Mouse (Mus musculus): ENCODE measurements around the gene Rpusd1. TPM values are rescaled to one million over a fixed set of nuclear protein-coding genes. Genes with fewer than 3 reads are reported as not detected.

Gene Rpusd1
- total and polyA plus RNA-seq, 3 experiments: 5.6 to 13.8 (median 5.8) TPM

GRCm38 (mm10) chr17:25677969-25678368 is 49.5 kb upstream of the Rpusd1 start:
- no peaks in the 10 kb centered on the region for H3K36me3 ChIP-seq (replicated peaks in 1 of 2; ENCODE audit: control insufficient read depth in 1 of 2, insufficient read depth in 1 of 2, low read length in 1 of 2)
- peaks cover 67% of the 10 kb centered on the region for H3K27me3 ChIP-seq (replicated peaks)
- peak; percentile 68 for DNase-seq (ENCODE audit: extremely low read depth)

GRCm38 (mm10) chr17:25679818-25680217 is 47.7 kb upstream of the Rpusd1 start:
- Histone ChIP-seq H3K4me1 (ENCODE audit: control insufficient read depth in 1 of 2, insufficient read depth in 2 of 2) (peaks cover 0 to 10% of the 10 kb centered on the region in 2 experiments; a peak in 3 of 4 replicates), H3K27ac (ENCODE audit: insufficient read depth, low read depth) (no peak overlapping the region), H3K27me3 (replicated peaks) (peaks cover 69% of the 10 kb centered on the region), H3K4me3 (replicated peaks in 1 of 3; ENCODE audit: low read depth in 2 of 3, low read length in 2 of 3, poor library complexity in 1 of 3) (no peak overlapping the region), H3K4me2 (ENCODE audit: insufficient read depth, low read depth, poor library complexity, severe bottlenecking) (no peak overlapping the region), H3K36me3 (replicated peaks in 1 of 2; ENCODE audit: control insufficient read depth in 1 of 2, insufficient read depth in 1 of 2, low read length in 1 of 2) (no peaks in the 10 kb centered on the region), H3K79me2 (replicated peaks; ENCODE audit: control insufficient read depth, extremely low read depth, insufficient read depth, poor library complexity, severe bottlenecking) (no peaks in the 10 kb centered on the region), H3K9me3 (replicated peaks; ENCODE audit: low read length) (peaks cover 16% of the 10 kb centered on the region), H3K9ac (ENCODE audit: insufficient read depth, low read depth) (no peak overlapping the region)
- DNase-seq (ENCODE audit: extremely low read depth): no peak
- in situ Hi-C loops (cut with MboI; ENCODE audit: low pct_ligation_motif_present, low pct_unique_long_range_greater_than_20kb, low sequenced_read_pairs): no loop called here
- TF ChIP-seq ZC3H11A (IDR thresholded peaks at IDR 0.05; ENCODE audit: low read depth, low read length) (no peak), KAT2A (IDR thresholded peaks at IDR 0.05; ENCODE audit: insufficient replicate concordance, low read length) (no peak), SMC3 (IDR thresholded peaks at IDR 0.05; ENCODE audit: low read depth, low read length) (no peak), CHD2 (IDR thresholded peaks at IDR 0.05; ENCODE audit: low read length) (no peak), PAX5 (IDR thresholded peaks at IDR 0.05; ENCODE audit: low read length) (no peak)
- dilution Hi-C loops (cut with MboI; ENCODE audit: extremely low pct_ligation_motif_present, extremely low pct_unique_long_range_greater_than_20kb, low sequenced_read_pairs): no loop called here

More at GRCm38 (mm10) chr17:25677969-25678368, 49.5 kb upstream of the Rpusd1 start:
- Histone ChIP-seq H3K9me3 (replicated peaks; ENCODE audit: low read length) (peaks cover 18% of the 10 kb centered on the region), H3K79me2 (replicated peaks; ENCODE audit: control insufficient read depth, extremely low read depth, insufficient read depth, poor library complexity, severe bottlenecking) (no peaks in the 10 kb centered on the region), H3K4me1 (ENCODE audit: control insufficient read depth in 1 of 2, insufficient read depth in 2 of 2) (peaks cover 0 to 10% of the 10 kb centered on the region in 2 experiments; a peak in 3 of 4 replicates), H3K9ac (ENCODE audit: insufficient read depth, low read depth) (no peak overlapping the region), H3K27ac (ENCODE audit: insufficient read depth, low read depth) (no peak overlapping the region), H3K4me3 (replicated peaks in 1 of 3; ENCODE audit: low read depth in 2 of 3, low read length in 2 of 3, poor library complexity in 1 of 3) (no peak overlapping the region), H3K4me2 (ENCODE audit: insufficient read depth, low read depth, poor library complexity, severe bottlenecking) (no peak overlapping the region)
- in situ Hi-C loops (cut with MboI; ENCODE audit: low pct_ligation_motif_present, low pct_unique_long_range_greater_than_20kb, low sequenced_read_pairs): no loop called here
- dilution Hi-C loops (cut with MboI; ENCODE audit: extremely low pct_ligation_motif_present, extremely low pct_unique_long_range_greater_than_20kb, low sequenced_read_pairs): no loop called here
- no peak for TF ChIP-seq ZC3H11A (IDR thresholded peaks at IDR 0.05; ENCODE audit: low read depth, low read length)
- TF ChIP-seq CHD1 (IDR thresholded peaks at IDR 0.05; ENCODE audit: low read depth, low read length): no peak
- TF ChIP-seq MAFK (IDR thresholded peaks at IDR 0.05; ENCODE audit: insufficient replicate concordance, low read length): peak; percentile 73
- peak; percentile 80 for TF ChIP-seq MAX (IDR thresholded peaks at IDR 0.05; ENCODE audit: low read length)
- TF ChIP-seq MAZ (IDR thresholded peaks at IDR 0.05; ENCODE audit: low read depth, low read length): 0 out of 2 replicates have a peak, but pooled peaks have one; percentile 33
- TF ChIP-seq RCOR1 (conservative IDR thresholded peaks at IDR 0.05; ENCODE audit: low read depth, low read length): peak; percentile 90
- peak; percentile 91 for TF ChIP-seq EP300 (IDR thresholded peaks at IDR 0.05; ENCODE audit: low read length)
- TF ChIP-seq USF2 (conservative IDR thresholded peaks at IDR 0.05; ENCODE audit: low read depth, low read length): no peak
- TF ChIP-seq MEF2A (IDR thresholded peaks at IDR 0.05; ENCODE audit: borderline replicate concordance, low read depth, low read length): peak; percentile 77
- peak; percentile 89 for TF ChIP-seq TCF12 (IDR thresholded peaks at IDR 0.05; ENCODE audit: low read depth, low read length)
- no peak for TF ChIP-seq UBTF (IDR thresholded peaks at IDR 0.05; ENCODE audit: low read depth, low read length)
- peak; percentile 100 for TF ChIP-seq BHLHE40 (IDR thresholded peaks at IDR 0.05; ENCODE audit: low read depth, low read length)
- peak; percentile 85 for TF ChIP-seq ETS1 (conservative IDR thresholded peaks at IDR 0.05; ENCODE audit: low read depth, low read length)
- TF ChIP-seq KAT2A (IDR thresholded peaks at IDR 0.05; ENCODE audit: insufficient replicate concordance, low read length): 0 out of 2 replicates have a peak, but pooled peaks have one; percentile 34
- peak; percentile 93 for TF ChIP-seq IRF4 (IDR thresholded peaks at IDR 0.05; ENCODE audit: low read depth, low read length)
- TF ChIP-seq ZMIZ1 (IDR thresholded peaks at IDR 0.05; ENCODE audit: low read depth, low read length): peak; percentile 18; the same call in 1 of the 2 replicates
- peak; percentile 45; the same call in 1 of the 2 replicates for TF ChIP-seq CHD2 (IDR thresholded peaks at IDR 0.05; ENCODE audit: low read length)
- TF ChIP-seq MYC (IDR thresholded peaks at IDR 0.05; ENCODE audit: low read depth, low read length): peak; percentile 29; the same call in 1 of the 2 replicates
- peak; percentile 81 for TF ChIP-seq ZNF384 (IDR thresholded peaks at IDR 0.05; ENCODE audit: low read depth, low read length)
- TF ChIP-seq TBP (conservative IDR thresholded peaks at IDR 0.05; ENCODE audit: low read depth, low read length): peak; percentile 66; the same call in 1 of the 2 replicates

All from CH12.LX (cell line).